Mouse (Mus musculus): Measurements from ENCODE around the gene Dock4.

The Dock4 gene

DNA sequence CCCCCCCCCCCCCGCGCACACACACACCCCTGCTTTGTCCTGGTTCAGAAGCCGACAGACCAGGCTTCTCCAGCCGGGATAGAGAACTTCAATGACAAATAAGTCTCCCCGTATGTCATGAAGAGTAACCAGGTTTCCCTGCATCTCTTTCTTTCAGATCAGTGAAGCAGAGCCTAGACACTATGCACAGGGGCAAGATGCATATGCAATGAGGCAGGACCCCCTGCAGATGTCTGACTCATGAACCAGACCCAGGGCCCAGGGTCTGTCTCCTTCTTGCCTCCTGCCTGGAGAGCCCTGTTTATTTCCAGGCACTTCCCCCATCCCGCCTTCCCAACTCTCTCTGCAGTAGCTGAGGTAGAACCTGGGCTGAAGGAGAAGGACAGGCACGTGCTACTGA, 448.0 kb downstream of the Dock4 start:
- no peak for DNase-seq

DNA sequence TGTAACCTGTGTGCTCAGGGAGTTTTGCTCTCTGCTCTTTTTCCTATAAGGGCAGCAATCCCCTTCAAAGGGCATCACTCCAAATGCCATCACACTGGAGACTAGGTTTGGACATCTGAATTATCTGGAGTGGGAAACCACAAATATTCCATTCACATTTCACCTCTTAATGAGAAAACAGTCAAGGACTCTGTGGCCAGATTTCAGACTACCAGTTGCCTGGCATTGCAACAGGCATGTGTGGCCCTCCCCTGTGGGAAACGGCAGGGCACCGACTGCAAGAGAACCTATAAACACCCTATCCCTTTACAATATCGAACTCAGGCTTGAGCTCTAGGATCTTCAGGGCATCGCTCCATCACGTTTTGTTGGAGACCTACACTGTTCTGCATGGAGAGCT, 448.9 kb downstream of the Dock4 start:
- no peak for DNase-seq

All from lung, postnatal 10 days (tissue).